Mouse (Mus musculus): Measurements from ENCODE around the gene Slc24a1. TPM values are rescaled to one million over a fixed set of nuclear protein-coding genes. Genes with fewer than 3 reads are reported as not detected.
A peak's percentile ranks its signal among the peaks of the same experiment; 100 is the strongest.

Slc24a1 gene
- total RNA-seq, 2 experiments from 2014 or later: 0.15 to 0.26 TPM

- intact Hi-C loops (cut with DNase I): no loop called here
- DNase-seq (ENCODE audit: low spot score in 2 of 2): no peak
These were observed 11.6 kb downstream of the Slc24a1 start for GRCm38 (mm10) chr9:64939790-64940189.

GRCm38 (mm10) chr9:64939281-64939680 lies 12.1 kb downstream of the Slc24a1 start:
- DNase-seq (ENCODE audit: low spot score in 2 of 2): no peak
- intact Hi-C loops (cut with DNase I): no loop called here

GRCm38 (mm10) chr9:64938535-64938934 lies 12.9 kb downstream of the Slc24a1 start:
- intact Hi-C loops (cut with DNase I): no loop called here
- no peak for DNase-seq (ENCODE audit: low spot score in 2 of 2)

GRCm38 (mm10) chr9:64937491-64937890 lies 13.9 kb downstream of the Slc24a1 start:
- no peak for DNase-seq (ENCODE audit: low spot score in 2 of 2)
- intact Hi-C loops (cut with DNase I): no loop called here

GRCm38 (mm10) chr9:64936508-64936907 lies 14.9 kb downstream of the Slc24a1 start:
- intact Hi-C loops (cut with DNase I): no loop called here
- peak; percentile 54 to 74 for DNase-seq (ENCODE audit: low spot score in 2 of 2)

GRCm38 (mm10) chr9:64934015-64934754 lies 17.2 kb downstream of the Slc24a1 start:
- intact Hi-C loops (cut with DNase I): no loop called here
- DNase-seq (ENCODE audit: low spot score in 2 of 2): no peak

GRCm38 (mm10) chr9:64931751-64932610 lies 19.4 kb downstream of the Slc24a1 start:
- intact Hi-C loops (cut with DNase I): no loop called here
- no peak for DNase-seq (ENCODE audit: low spot score in 2 of 2)

GRCm38 (mm10) chr9:64930256-64930655 lies 21.2 kb downstream of the Slc24a1 start:
- intact Hi-C loops (cut with DNase I): no loop called here
- no peak for DNase-seq (ENCODE audit: low spot score in 2 of 2)

- peak; percentile 84 to 94 for DNase-seq (ENCODE audit: low spot score in 2 of 2)
- intact Hi-C loops (cut with DNase I): no loop called here
These were observed 25.0 kb downstream of the Slc24a1 start for GRCm38 (mm10) chr9:64926201-64926991.

- DNase-seq (ENCODE audit: low spot score in 2 of 2): peak in 1 of 2 experiments; percentile 19
- intact Hi-C loops (cut with DNase I): no loop called here
These were observed 25.6 kb downstream of the Slc24a1 start for GRCm38 (mm10) chr9:64925771-64926170.

- no peak for DNase-seq (ENCODE audit: low spot score in 2 of 2)
- intact Hi-C loops (cut with DNase I): no loop called here
These were observed 32.8 kb downstream of the Slc24a1 start for GRCm38 (mm10) chr9:64918560-64918959.

GRCm38 (mm10) chr9:64914629-64915028 lies 36.8 kb downstream of the Slc24a1 start:
- DNase-seq (ENCODE audit: low spot score in 2 of 2): no peak
- intact Hi-C loops (cut with DNase I): no loop called here

- no peak for DNase-seq (ENCODE audit: low spot score in 2 of 2)
- intact Hi-C loops (cut with DNase I): no loop called here
These were observed 37.4 kb downstream of the Slc24a1 start for GRCm38 (mm10) chr9:64913973-64914372.

- DNase-seq (ENCODE audit: low spot score in 2 of 2): no peak
- intact Hi-C loops (cut with DNase I): no loop called here
These were observed 38.0 kb downstream of the Slc24a1 start for GRCm38 (mm10) chr9:64913406-64913805.

GRCm38 (mm10) chr9:64907441-64907840 lies 44.0 kb downstream of the Slc24a1 start:
- intact Hi-C loops (cut with DNase I): loop anchor here (10.0 kb wide), 1 partner anchor 123 kb away; no protein-coding TSS in a partner anchor
- DNase-seq (ENCODE audit: low spot score in 2 of 2): no peak

- intact Hi-C loops (cut with DNase I): loop anchor here (10.0 kb wide), 1 partner anchor 120 kb away; no protein-coding TSS in a partner anchor
These were observed 46.3 kb downstream of the Slc24a1 start for GRCm38 (mm10) chr9:64904917-64905640.

GRCm38 (mm10) chr9:64903386-64903785 lies 48.0 kb downstream of the Slc24a1 start:
- intact Hi-C loops (cut with DNase I): loop anchor here (2.0 to 10.0 kb wide), 2 partner anchors 57 to 119 kb away; partner anchors contain the start of gene Ints14

More at GRCm38 (mm10) chr9:64904917-64905640, 46.3 kb downstream of the Slc24a1 start:
- DNase-seq (ENCODE audit: low spot score in 2 of 2): no peak

GRCm38 (mm10) chr9:64902866-64903265 lies 48.5 kb downstream of the Slc24a1 start:
- DNase-seq (ENCODE audit: low spot score in 2 of 2): no peak
- intact Hi-C loops (cut with DNase I): loop anchor here (2.0 to 10.0 kb wide), 2 partner anchors 58 to 118 kb away; partner anchors contain the start of gene Ints14

More at GRCm38 (mm10) chr9:64903386-64903785, 48.0 kb downstream of the Slc24a1 start:
- DNase-seq (ENCODE audit: low spot score in 2 of 2): peak; percentile 86

GRCm38 (mm10) chr9:64896605-64897004 lies 54.8 kb downstream of the Slc24a1 start:
- intact Hi-C loops (cut with DNase I): no loop called here
- peak in 1 of 2 experiments; percentile 19 for DNase-seq (ENCODE audit: low spot score in 2 of 2)

Measured in left cerebral cortex, postnatal 14 days (tissue).